Mouse (Mus musculus) right cerebral cortex, adult 18-20 months (tissue): ENCODE data around the gene Creb1.
"Not testable (repeated sequence)": the region's sequence is repeated elsewhere in the genome, so short reads cannot be mapped to it uniquely, and the experiment has no call there.

ENCODE experiments used
- DNase-seq: peaks from one replicate; pipeline ENCODE4 v3.0.0; 2022; ENCODE audit warnings: mixed read lengths

Gene Creb1

GRCm38 (mm10) chr1:64546070-64546469 lies 13.6 kb downstream of the Creb1 start:
- no peak for DNase-seq

GRCm38 (mm10) chr1:64549380-64549779 lies 16.9 kb downstream of the Creb1 start:
- DNase-seq, result no peak

- no peak for DNase-seq
These were observed 19.5 kb downstream of the Creb1 start for GRCm38 (mm10) chr1:64551908-64552307.

- DNase-seq, result no peak
These were observed 27.7 kb downstream of the Creb1 start for GRCm38 (mm10) chr1:64560105-64560504.

DNA sequence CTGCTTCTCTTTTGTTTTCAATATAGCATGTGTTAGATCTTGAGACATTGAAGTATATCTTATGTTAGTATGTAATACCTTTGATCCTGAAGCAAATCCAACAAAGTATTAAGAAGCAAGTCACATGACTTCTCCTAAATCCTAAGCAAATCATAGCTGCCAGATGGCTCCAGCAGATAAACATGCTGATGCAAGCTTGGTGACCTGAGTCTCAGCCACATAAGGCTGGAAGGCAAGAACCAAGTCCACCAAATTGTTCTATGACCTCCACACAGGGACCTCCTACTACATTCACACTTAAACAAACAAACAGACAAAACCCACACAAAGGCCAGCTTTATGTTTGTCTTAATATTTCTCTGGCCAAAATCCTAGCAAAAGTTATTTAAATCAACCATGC lies 35.8 kb downstream of the Creb1 start:
- DNase-seq, result no peak

GRCm38 (mm10) chr1:64576022-64576421 lies 43.6 kb downstream of the Creb1 start:
- no peak for DNase-seq

- no peak for DNase-seq
These were observed 44.3 kb downstream of the Creb1 start for GRCm38 (mm10) chr1:64576732-64577131.

DNA sequence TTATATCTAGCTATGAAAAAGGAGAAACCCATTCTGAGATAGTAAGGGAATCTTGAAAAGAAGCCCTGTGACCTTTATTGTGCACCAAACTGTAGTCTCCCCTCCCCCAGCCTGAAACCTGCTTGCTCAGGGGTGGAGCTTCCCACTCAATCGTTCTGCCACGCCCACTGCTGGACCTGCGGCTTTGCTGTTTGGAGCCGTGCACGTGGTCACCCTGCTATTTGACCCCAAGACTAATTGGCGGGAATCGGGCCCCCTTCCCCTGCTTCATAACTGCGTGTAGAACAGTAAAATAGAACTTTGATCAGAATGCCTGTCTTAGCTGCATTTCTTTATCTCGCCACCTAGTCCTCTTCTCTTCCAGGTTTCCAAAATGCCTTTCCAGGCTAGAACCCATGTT lies 45.5 kb downstream of the Creb1 start:
- not testable (repeated sequence) for DNase-seq

GRCm38 (mm10) chr1:64578801-64579200 lies 46.4 kb downstream of the Creb1 start:
- DNase-seq, result no peak

DNA sequence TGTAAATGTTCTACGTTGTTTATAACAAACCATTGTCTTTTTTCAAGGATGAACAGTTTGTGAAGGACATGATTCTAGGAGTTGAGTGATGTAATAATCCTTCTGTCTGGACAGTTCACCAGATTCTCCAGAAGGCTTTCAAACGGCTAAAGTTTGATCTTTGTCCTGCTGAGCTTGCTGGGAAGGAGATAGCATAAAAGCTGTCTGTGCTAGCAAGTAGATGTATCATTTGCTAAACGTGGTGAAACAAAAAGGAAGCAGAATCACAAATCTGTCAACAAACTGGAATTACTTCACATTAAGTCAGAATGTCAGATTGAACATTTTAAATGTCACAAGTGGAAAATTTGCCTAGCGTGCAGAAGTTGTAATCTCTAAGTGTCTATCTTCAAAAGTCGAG lies 66.5 kb downstream of the Creb1 start:
- DNase-seq, result no peak

- DNase-seq, result no peak
These were observed 68.1 kb downstream of the Creb1 start for GRCm38 (mm10) chr1:64600413-64601077.

DNA sequence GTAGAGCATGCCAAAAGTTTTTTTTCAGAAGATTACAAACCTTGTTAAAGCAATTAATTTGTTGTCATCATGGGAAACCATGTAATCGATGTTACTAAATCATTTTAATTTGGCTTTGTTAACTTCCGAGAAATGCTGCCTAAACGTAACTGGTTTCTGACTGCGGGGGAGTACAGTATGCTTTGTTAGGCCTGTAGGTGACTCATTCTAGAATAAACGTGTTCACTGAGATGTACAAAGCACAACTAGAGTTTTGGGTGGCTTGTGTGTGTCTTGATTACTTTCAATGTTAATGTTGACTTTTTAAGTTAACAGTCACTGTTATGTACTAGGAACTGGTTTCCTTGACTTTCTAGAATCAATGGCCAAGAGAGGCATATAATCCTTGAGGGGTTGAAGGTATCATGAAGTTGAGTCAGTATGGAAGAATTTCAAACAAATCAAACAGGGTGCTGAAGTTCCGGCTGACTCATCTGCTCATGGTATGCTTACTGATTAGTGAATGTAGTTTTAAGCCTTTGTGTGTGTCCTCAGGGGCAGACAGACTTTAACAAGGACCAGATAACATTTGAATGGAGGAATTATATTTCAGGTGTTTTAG lies 68.9 kb downstream of the Creb1 start:
- no peak for DNase-seq

- DNase-seq, result no peak
These were observed 70.9 kb downstream of the Creb1 start for GRCm38 (mm10) chr1:64603381-64603780.

GRCm38 (mm10) chr1:64609145-64609544 lies 76.7 kb downstream of the Creb1 start:
- no peak for DNase-seq

DNA sequence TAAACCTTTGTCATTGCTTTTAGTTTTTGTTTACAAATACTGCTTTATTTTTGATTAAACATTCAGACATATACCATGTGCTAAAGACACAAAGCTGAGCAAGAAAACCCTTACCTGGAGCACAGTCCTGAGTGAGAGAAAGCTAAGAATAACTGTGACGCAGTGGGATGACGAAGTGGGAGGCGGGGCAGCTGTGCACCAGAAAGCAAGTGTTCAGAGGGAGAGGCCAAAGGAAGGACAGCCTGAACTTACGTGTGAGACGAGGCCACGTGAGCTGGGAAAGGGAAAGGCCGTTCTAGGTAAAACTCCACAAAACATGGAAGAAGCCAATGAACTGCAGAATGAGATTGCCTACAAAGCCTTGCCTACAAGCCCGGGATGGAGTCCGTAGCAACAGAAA lies 77.5 kb downstream of the Creb1 start:
- no peak for DNase-seq

DNA sequence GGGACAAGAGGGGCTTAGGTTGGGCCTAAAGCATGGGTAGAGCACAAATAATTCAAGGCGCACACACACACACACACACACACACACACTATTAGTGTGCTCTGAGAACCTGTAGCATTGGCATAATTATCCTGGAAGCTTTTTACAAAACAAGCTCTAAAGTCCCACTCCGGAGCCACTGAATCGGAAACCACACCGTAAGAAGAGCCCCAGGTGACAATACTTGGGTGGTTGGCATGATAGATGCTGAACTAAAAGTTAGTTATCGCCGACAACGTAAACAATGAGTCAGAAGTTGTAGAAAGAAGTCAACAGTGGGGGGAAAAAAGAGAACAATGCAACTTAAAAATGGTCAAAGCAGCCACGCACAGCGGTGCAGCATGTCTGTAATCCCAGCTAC lies 81.9 kb downstream of the Creb1 start:
- no peak for DNase-seq

GRCm38 (mm10) chr1:64614801-64615345 lies 82.4 kb downstream of the Creb1 start:
- DNase-seq, result no peak

DNA sequence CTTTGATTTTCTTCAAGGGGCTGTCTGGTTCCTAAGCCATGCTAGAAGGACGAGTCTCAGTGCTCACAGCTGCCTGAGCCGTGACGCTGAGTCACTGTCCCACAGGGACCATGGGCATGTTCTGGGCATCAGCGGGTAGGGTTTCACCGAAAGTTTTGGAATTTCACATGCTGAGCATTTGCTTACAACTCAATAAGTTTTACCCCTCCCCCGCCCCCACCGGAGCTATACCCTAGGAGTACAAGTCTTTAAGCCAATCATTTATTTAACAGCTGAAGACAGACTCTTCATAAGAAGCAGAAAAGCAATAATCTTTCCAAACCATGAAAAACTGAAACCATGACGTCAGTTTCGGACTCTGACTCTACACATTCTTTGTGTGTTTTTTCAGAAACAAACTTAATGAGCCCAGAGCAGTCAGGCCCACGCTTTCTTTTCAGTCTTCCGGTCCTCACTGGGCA lies 83.1 kb downstream of the Creb1 start:
- no peak for DNase-seq

GRCm38 (mm10) chr1:64616076-64616475 lies 83.6 kb downstream of the Creb1 start:
- DNase-seq, result no peak

DNA sequence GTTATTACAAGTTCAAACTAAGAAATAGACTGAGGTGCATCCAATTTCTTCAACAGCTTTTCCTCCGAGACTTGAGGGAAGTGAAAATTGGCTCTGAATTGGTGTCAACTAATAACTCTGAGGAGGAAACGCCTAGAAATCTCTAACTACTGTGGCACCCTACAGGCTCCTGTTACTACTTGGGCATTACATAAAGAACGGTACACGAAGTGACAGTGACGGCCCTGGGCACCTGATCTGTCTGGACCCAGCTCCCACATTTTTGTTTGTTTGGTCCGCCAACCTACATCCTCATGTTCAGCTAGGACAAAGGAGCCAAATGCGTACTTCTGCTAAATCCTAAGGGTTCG lies 84.1 kb downstream of the Creb1 start:
- no peak for DNase-seq

DNA sequence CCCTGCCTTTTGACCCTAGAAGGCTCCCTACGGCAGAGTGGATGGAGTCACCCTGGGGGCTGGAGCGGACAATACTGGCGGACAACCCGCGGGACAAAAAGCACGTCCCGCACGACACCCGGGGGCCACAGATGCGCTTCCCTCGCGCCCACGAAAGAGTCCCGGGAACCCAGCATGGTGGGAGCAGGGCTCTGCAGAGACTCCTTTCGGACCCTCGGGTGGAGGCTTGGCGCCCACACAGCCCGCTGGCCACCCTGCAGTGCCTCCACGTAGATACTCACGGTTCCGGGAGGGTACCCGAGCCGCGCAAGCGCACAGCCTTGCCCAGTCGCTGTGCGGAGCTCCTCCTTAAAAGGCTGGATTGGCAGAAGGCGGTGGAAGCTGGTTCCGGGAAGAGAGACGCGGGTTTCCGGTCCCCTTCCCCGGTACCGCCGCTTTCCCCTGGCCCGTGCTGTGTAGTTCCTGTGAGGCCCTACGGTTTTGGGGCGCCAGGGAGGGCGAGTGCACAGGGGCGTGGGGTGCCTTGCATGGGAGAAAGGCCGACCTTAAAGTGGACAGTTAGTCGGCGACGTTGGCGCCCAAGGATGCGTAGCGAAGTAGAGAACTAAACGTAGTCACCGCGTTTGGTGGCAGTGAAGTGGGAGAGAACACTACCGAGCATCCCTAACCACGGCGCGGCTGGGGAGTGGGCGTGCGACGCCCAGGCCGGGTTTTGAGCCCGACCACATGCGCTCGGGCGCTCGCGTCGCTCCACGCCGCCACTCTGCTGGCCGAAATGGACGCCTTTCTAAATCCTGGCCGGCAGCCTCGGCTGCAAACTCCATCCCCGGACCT lies 84.7 kb downstream of the Creb1 start, which contains the start of gene Mettl21a:
Gene Mettl21a (minus strand): TSS at position 362 of the 834 bp plus-strand sequence.
- peak; percentile 95 for DNase-seq

GRCm38 (mm10) chr1:64617715-64617984 lies 85.2 kb downstream of the Creb1 start:
- peak; percentile 87 for DNase-seq

DNA sequence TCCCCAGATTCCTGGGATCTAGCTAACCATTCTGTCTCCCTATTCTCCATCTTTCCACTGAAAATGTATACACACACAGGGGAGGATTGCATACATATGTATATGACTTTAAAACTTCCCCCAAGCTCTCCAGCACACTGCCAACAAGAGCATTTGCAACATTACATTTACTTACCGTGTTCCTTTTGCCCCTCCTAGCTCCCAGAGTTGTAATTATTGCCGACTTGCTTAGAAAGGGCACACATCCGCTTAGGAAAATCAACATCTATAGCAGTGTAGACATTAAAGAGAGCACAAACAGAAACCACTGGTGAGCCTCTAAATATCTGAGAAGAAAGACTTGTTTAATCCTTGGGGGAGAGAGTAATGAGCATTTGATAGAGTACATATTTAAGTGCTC lies 85.8 kb downstream of the Creb1 start:
- no peak for DNase-seq

DNA sequence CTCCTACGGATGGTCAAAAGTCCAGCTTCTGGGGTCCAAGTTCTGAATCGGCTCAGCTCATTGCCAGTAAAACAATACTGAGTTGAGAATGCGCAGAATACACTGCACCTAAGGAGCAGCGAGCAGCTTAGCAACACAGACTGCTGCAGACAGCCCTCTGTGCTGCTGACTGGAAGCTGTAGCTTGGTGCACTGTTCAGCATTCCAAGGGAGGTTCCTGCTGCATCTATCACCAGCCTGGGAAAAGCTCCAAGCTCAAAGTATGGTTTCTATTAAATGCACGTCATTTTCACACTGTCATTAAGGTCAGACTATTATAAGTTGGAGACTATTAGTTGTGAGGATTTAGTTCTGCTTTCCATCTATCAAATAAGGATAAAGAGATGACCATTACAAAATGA lies 88.7 kb downstream of the Creb1 start:
- peak; percentile 44 for DNase-seq
